Mouse (Mus musculus) liver, embryonic 14.5 days (tissue): ENCODE data around the gene Il19. TPM values are rescaled to one million over a fixed set of nuclear protein-coding genes. Genes with fewer than 3 reads are reported as not detected.

Experiments used
- ATAC-seq: fragments of 200-750 bp; cut with Nextera tagmentation; 2 replicates; pipeline ENCODE4 v1.8.0; 2017; ENCODE audit warnings: moderate number of reproducible peaks, mild to moderate bottlenecking, moderate library complexity; ENCODE audit not compliant: insufficient read depth
- DNase-seq, 3 experiments: peaks; one replicate each; pipeline ENCODE4 v3.0.0-alpha.2; 2012 to 2013; ENCODE audit warnings: low read depth in 3 of 3, low spot score in 3 of 3
- H3K27ac ChIP-seq: fragments of 300-500 bp; sonication (generic); 2 replicates; pipeline ENCODE4 v1.5.1; 2014; ENCODE audit warnings: moderate library complexity, mild to moderate bottlenecking, control low read depth, inconsistent platforms
- H3K27me3 ChIP-seq: fragments of 300-500 bp; sonication (generic); 2 replicates; pipeline ENCODE4 v1.6.1; 2014; ENCODE audit warnings: mild to moderate bottlenecking, low read length, moderate library complexity; ENCODE audit not compliant: control insufficient read depth, insufficient read depth
- H3K36me3 ChIP-seq: fragments of 300-500 bp; sonication (generic); replicated peaks from 2 replicates; pipeline ENCODE4 v1.6.1; 2014; ENCODE audit warnings: low read depth; ENCODE audit not compliant: control insufficient read depth, insufficient read depth
- H3K4me1 ChIP-seq, 2 experiments: fragments of 200-500 bp in 1 of 2; fragments of 300-500 bp in 1 of 2; sonication (generic) in 1 of 2; replicated peaks; 2 replicates each; pipeline ENCODE4 v1.6.1; 2012 to 2014; ENCODE audit warnings: antibody characterized with exemption in 1 of 2, inconsistent platforms in 1 of 2, low read length in 1 of 2; ENCODE audit not compliant: control insufficient read depth in 2 of 2, insufficient read depth in 2 of 2
- H3K4me2 ChIP-seq: fragments of 300-500 bp; sonication (generic); 2 replicates; pipeline ENCODE4 v1.6.1; 2014; ENCODE audit warnings: low read depth, mild to moderate bottlenecking, control low read depth, moderate library complexity
- H3K4me3 ChIP-seq, 2 experiments: fragments of 200-500 bp in 1 of 2; fragments of 300-500 bp in 1 of 2; sonication (generic) in 1 of 2; 2 replicates each; pipeline ENCODE4 v1.5.1; 2012 to 2014; ENCODE audit warnings: low read depth in 2 of 2, low read length in 2 of 2, mild to moderate bottlenecking in 2 of 2, control low read depth in 1 of 2, inconsistent platforms in 1 of 2, moderate library complexity in 1 of 2; ENCODE audit not compliant: insufficient read depth in 1 of 2
- H3K9ac ChIP-seq: fragments of 300-500 bp; sonication (generic); replicated peaks from 2 replicates; pipeline ENCODE4 v1.6.1; 2014; ENCODE audit warnings: mild to moderate bottlenecking, control low read depth, moderate library complexity
- H3K9me3 ChIP-seq: fragments of 300-500 bp; sonication (generic); 2 replicates; pipeline ENCODE4 v1.6.1; 2016; ENCODE audit warnings: low read length, mixed read lengths; ENCODE audit not compliant: control insufficient read depth
- CTCF ChIP-seq: IDR thresholded peaks from 2 replicates; pipeline ENCODE4 v1.5.1; 2016; ENCODE audit warnings: antibody characterized with exemption, low read depth, control low read depth
- EP300 ChIP-seq: IDR thresholded peaks from 2 replicates; pipeline ENCODE4 v1.6.1; 2016; ENCODE audit warnings: antibody characterized with exemption, low read depth
- WGBS: fragments of 180-500 bp; shearing (Covaris S2); extraction: QIAGEN DNeasy Blood & Tissue Kit; methylation state at CpG from one replicate; pipeline ENCODE4 v1.1.7; 2014; ENCODE audit not compliant: insufficient replicate concordance; 5-methylcytosine and 5-hydroxymethylcytosine counted together
- polyA plus RNA-seq, 2 experiments: library from polyadenylated mRNA; depleted of rRNA in 1 of 2; stranded (reverse) in 1 of 2; unstranded in 1 of 2; fragments of >200 nt; fragmentation: Nextera tagmentation in 1 of 2; extraction: Ambion mirVana in 1 of 2; gene quantifications; 2 replicates each; pipeline versions ENCODE4 v1.2.1 to v1.2.3; 2012 to 2014

The Il19 gene
- not detected in 2 replicates for polyA plus RNA-seq (2012; rRNA removed)
- not detected in 2 replicates for polyA plus RNA-seq (2014; fragmentation: Nextera tagmentation; extraction: Ambion mirVana)

DNA sequence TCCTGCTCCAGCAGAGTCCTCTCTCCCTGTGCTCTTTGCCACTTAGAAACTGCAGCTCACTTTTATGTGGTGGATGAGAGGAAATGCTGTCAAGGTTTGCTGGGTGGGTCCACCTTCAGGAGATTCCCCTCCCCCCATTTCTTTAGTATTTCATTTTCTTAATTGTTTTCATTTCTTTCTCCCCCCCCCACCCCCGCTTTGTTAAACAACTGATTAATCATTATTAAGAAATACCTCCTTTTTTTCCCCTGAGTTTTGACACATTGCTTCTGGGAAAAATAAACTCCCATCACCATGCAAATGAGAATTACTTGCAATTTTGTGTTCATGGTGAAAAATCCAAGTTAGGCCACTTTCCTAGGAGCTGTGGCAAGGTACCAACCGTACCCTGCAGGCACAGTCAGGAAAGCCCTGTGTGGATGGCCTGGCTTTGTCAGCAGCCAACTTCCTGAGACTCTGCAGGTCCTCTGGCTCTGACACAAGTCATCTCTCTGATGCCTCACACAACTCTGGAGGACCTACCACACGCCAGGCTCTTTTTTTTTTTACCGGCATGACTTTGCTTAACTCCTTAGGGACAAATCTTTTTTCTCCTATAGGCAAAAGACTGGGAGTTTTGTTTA is at the start of gene Il19:
Gene Il19 (minus strand): TSS at position 51 of the 623 bp plus-strand sequence.
- ATAC-seq (no peak), DNase-seq (no peak)
- TF ChIP-seq EP300, result no peak
- no peak for TF ChIP-seq CTCF
- Histone ChIP-seq H3K4me1 (no peaks in the 10 kb centered on the region), H3K27me3 (no peaks in the 10 kb centered on the region), H3K9me3 (no peaks in the 10 kb centered on the region), H3K4me2 (no peak within 1 kb of the TSS), H3K4me3 (no peak within 1 kb of the TSS), H3K36me3 (no peaks in the 10 kb centered on the region), H3K27ac (no peak within 1 kb of the TSS), H3K9ac (no peak within 1 kb of the TSS)
- WGBS, result 63% methylated on average over 4 of the region's 4 CpGs

DNA sequence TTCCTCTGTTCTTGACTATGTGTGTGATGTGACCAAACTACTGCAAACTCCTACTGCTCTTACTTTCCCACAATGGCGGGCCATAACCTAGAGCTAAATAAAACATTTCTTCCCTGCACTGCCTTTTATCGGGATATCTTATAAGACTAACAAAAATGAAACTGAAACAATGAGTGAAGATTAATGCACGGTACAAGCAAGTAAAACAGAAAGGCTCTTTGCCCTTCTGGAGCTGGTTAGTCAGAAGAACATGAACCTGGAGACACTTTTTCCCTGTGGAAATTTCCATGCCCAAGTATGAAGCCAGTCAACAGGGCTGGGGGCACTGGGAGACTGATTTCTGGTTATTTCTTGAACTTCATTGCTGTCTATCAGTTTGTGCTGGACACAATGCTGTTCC is 49.4 kb upstream of the Il19 start:
- H3K9me3 ChIP-seq, result no peaks in the 10 kb centered on the region
- no peak overlapping the region for H3K9ac ChIP-seq
- 55% methylated on average over 3 of the region's 3 CpGs for WGBS
- no peaks in the 10 kb centered on the region for H3K36me3 ChIP-seq
- ATAC-seq (no peak), DNase-seq (no peak)
- no peaks in the 10 kb centered on the region for H3K4me1 ChIP-seq
- H3K27ac ChIP-seq, result no peak overlapping the region
- H3K4me2 ChIP-seq, result no peak overlapping the region
- H3K4me3 ChIP-seq, result no peak overlapping the region
- TF ChIP-seq CTCF (no peak), EP300 (no peak)
- no peaks in the 10 kb centered on the region for H3K27me3 ChIP-seq

DNA sequence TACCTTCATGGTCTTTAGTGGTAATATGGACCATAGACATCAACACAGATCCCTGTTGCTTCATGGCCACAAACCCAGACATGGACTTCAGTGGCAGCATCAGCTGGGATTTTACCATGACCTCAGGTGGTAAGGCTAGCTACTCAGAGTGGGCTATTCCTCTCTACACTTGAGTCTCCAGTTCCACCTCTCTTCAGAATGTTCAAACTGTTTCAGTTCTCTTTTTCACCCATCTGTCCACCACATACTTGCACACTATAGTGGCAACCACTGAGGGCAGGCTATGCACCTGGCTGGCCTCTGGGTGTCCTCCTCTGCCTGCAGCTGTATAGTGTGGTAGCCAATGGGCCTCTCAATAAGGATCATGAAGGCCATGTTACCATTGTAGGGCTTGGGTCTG is 47.5 kb upstream of the Il19 start:
- no peak for ATAC-seq
- H3K9ac ChIP-seq, result no peak overlapping the region

DNA sequence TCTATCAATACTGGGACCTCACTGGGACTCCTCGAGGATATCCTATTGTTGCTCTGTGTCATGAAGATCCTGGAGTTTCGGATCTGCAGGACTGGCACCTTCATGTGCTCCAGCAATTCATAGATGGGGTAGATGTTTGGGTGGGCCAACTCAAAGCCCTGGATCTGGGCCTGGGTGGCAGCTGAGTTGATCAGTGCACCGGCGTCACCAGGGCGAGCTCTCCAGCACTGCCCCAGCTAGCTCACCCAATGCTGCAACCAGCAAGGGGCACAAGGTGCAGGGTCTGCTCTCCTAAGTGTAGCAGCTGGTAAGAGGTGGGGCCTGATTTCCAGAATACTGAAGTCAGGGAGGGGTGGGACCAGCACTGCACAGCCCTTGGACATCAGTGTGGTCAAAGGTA is 47.1 kb upstream of the Il19 start:
- no peak overlapping the region for H3K4me3 ChIP-seq
- H3K27ac ChIP-seq, result no peak overlapping the region
- no peaks in the 10 kb centered on the region for H3K27me3 ChIP-seq
- TF ChIP-seq CTCF, result no peak
- TF ChIP-seq EP300, result no peak
- DNase-seq, result no peak
- H3K9me3 ChIP-seq, result no peaks in the 10 kb centered on the region
- no peak overlapping the region for H3K4me2 ChIP-seq
- H3K4me1 ChIP-seq, result no peaks in the 10 kb centered on the region
- WGBS, result 66% methylated on average over 5 of the region's 5 CpGs
- H3K9ac ChIP-seq, result no peak overlapping the region
- ATAC-seq, result no peak
- H3K36me3 ChIP-seq, result no peaks in the 10 kb centered on the region

More for the DNA sequence above, 47.5 kb upstream of the Il19 start:
- no peaks in the 10 kb centered on the region for H3K9me3 ChIP-seq
- no peak for DNase-seq
- TF ChIP-seq EP300 (no peak), CTCF (peak; percentile 49)
- no peaks in the 10 kb centered on the region for H3K4me1 ChIP-seq
- no peak overlapping the region for H3K4me2 ChIP-seq
- no peak overlapping the region for H3K27ac ChIP-seq
- H3K36me3 ChIP-seq, result no peaks in the 10 kb centered on the region
- H3K27me3 ChIP-seq, result no peaks in the 10 kb centered on the region
- no peak overlapping the region for H3K4me3 ChIP-seq

DNA sequence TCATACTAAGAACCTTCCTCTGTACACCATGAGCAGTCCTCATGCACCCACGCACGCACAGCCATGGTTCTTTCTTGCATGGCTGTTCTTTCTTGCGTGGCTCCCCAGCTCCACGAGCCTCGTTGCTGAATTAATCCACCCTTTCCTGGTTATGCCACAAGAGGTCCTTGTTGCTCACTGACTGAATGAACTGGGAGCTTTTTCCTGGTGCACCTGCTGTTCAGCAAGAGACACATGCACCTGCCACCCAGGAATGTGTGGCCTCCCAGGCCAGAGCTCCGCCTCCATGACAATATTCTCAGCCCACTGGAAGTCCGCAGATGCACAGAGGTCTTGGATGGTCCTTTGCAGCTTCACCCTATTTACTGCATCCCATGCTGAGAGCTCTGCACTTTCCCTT is 44.5 kb upstream of the Il19 start:
- DNase-seq (no peak), ATAC-seq (no peak)
- Histone ChIP-seq H3K36me3 (no peaks in the 10 kb centered on the region), H3K4me2 (no peak overlapping the region), H3K4me3 (no peak overlapping the region), H3K27me3 (no peaks in the 10 kb centered on the region), H3K27ac (no peak overlapping the region), H3K9ac (no peak overlapping the region), H3K9me3 (no peaks in the 10 kb centered on the region), H3K4me1 (no peaks in the 10 kb centered on the region)
- no peak for TF ChIP-seq EP300
- TF ChIP-seq CTCF, result 0 out of 2 replicates have a peak, but pooled peaks have one; percentile 15
- WGBS, result 46% methylated on average over 7 of the region's 7 CpGs
